Mouse (Mus musculus) regulatory T cell (primary cell): Measurements from ENCODE around the gene Zfyve27.

Experiments used
- in situ Hi-C: fragments of 300-600 bp; cut with MboI, MseI; formaldehyde crosslinking; loops from one replicate; pipeline ENCODE4 v1.15.1; 2025; ENCODE audit warnings: high pct_unique_total_duplicates

The Zfyve27 gene

DNA sequence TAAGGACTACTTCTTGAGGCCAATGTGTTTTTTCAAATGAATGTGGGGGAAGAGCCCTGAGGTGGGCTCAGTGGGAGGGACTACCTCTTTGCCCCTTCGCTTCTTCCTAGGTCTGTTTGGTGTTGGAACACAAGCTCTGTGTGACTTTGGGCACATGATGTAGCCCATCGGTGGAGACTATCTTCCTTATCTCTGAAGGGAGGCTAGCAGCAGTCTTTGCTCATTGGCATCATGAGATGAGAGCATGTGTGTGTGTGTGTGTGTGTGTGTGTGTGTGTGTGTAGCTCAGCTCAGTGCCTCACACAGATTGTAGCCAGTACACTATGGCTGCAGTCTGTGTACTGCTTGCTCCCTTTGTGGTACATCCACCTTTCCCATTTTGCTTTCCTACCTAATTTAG, 13.7 kb downstream of the Zfyve27 start:
- in situ Hi-C loops = no loop called here

DNA sequence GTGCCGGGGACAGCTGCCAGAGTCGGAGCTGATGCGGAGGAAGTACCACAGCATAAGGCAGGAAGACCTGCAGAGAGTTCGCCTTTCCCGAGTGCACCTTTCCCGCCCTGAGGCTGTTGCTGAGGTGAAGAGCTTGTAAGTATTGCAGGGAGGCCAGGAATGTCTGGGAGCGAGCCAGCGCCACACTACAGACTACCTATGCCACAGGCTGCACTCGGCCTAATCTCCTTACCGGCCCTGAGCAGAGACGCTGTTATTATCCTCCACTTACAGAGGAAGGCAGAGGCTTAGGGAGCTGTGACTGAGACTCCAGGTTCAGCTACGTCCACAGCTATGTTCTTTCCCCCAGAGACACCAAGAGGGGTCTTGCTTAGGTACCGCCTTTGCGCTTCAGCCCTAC, 15.6 kb downstream of the Zfyve27 start:
- in situ Hi-C loops = no loop called here

DNA sequence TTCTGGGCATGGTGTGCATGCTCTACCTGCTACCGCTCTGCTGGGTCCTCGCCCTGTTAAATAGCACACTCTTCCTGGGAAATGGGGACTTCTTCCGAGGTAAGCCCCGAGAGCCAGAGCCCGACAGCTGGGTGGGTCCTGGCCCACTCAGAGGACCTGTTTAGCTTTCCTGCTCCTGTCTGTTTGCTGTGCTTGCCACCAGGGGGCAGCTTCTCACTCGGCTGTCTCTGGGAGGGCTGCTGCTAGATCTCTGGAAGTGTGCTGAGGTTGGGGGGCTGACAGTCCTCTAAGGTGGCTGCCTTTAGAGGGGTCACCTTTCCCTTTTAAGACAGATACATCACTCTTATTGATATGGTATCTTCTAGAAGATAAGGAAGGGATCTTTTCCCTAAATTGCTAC, 18.9 kb downstream of the Zfyve27 start:
- in situ Hi-C loops = no loop called here

DNA sequence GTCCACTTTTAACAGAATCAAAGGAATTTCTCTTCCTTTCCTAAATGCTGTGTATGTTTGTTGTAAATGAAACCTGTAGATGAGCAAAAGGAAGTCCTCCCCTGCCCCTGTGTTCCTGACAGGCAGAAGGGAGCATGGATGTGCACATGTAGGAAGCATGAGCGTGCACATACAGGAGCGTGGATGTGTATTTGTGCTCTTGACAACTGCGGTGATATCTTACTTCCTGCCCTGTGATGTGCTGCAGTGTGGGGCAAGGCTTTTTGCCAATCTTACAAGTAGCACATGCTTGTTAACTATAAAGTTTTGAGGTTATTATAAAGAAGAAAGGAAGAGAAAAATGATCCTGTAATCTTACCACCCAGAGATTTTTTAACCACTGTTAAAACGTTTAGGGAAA, 26.0 kb downstream of the Zfyve27 start:
- in situ Hi-C loops = no loop called here

DNA sequence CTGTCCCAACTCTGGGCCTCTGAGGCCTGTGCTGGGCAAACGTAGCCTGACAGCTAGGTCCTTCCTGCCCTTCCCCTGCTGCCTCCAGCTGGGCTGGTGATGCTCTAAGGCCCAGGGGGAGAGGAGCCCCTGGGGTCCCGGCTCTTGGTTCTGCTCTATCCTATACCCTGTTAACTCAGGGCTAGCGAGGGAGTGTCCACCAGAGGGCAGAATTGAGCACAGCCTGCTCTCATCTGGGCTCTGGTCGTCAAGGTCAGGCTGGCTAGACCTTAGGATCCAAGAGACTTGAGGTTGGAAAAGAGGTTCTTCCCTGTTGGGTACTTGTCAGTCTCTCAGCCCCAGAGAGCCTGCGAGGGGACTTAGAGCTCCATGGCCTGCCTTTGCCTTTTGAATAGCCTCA, 26.7 kb downstream of the Zfyve27 start:
- in situ Hi-C loops = no loop called here

DNA sequence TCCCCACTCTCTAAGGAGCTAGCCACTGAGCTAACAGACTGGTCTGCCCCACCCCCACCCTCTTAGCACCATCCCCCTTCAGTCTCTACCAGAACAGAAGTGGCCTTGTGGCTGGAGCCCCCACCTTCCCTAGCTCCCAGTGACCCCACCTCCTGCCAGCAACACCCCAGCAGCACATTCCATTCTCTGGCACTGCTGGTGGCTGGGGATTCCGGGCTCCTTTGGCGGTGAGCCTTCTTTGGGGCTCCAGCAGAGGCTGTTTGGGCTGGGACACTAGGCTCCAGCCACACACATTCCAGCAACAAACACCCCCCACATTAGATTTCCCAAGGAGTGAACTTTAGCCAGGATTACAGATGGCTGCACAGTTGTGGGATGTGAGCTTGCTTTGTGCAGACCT, 29.6 kb downstream of the Zfyve27 start:
- in situ Hi-C loops = no loop called here

DNA sequence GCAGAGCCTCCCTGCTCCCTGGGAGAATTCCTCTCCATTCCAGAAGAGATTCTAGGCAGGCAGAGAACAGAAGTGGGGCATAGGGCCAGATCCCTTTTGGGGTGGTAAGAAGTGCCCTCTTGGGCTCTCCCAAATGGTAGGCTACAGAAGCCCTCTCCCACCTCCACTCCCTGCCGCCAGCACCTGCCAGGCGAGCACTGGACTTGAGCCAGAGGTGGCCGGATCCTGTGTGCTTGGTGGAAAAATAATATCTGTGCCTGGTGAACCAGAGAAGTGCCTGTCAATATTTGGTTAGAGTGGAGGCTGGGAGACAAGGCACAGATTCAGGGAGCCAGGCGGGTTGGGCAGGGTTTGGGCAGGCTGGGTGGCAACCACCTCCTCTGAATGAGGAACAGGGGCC, 32.6 kb downstream of the Zfyve27 start:
- in situ Hi-C loops = loop anchor here (5.0 kb wide), 1 partner anchor 76 kb away; no protein-coding TSS in a partner anchor

DNA sequence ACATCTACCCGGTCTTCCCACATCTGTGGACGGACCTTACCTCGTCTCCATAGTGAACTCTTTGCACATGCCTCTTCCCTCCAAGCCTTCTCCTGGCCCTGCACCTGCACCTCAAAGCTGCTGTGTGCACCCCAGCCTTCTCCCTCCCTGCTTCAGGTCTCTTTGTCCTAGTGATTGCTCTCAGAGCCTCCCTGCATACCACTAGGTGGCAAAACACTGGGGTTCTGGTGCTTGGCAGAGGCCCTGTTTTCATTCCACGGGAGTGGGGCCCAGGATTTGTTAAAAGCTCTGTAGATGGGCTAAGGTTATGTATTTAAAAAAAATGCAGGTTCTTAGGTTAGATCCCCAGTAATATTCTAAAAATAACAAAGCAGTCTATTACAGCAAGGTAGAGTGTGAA, 33.3 kb downstream of the Zfyve27 start:
- in situ Hi-C loops = loop anchor here (5.0 kb wide), 1 partner anchor 75 kb away; no protein-coding TSS in a partner anchor

DNA sequence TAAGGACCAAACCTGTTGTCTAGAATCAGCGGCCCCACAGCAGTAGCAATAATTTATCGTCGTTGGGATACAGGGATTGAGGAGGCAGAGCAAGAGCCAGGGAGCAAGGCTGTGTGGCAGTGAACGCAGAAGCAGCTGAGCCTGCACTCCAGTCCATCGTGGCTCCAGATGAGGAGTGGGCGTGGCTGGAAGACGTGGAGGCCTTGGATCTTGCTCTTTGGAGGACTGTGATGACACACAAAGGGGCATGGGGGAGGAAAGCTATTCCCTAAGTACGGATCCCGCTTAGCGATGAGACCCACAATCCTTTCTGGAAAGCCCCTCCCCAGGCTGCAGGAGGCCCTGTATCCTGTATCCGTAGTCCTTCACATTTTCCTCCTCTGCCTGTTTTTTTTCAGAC, 34.3 kb downstream of the Zfyve27 start:
- in situ Hi-C loops = loop anchor here (5.0 kb wide), 1 partner anchor 74 kb away; no protein-coding TSS in a partner anchor

DNA sequence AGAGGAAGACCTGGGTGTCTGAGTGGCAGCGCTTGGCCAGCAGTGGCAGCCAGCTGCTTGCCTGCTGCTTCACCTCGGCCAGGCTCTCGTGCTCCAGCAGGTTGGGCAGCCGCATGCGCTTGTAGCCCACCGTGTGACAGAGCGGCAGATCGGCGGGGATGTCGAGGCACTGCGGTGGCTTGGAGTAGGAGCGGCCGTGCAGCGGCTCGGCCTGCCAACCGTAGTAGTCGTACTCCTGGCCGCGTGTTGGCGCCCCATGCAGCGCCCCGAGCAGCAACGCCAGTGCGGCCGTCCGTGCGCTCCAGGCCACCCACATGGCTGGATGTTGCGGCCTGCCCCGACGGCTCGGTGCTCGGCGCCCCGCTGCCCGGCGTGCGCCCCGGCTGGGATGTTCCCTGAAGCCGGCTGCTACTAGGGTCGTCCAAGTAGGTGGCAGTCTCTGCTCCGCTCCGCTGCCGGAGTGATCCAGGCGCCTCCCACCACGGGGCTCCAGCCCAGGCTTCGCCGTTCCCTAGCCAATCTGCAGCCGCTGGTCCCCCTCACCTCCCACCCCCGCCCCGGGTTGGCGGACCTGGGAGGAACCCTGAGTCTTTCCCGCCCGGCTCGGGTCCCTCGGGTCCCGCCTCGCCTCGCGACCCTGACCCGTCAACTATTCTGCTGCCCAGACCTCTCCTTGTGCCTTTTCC, 38.1 kb downstream of the Zfyve27 start, which contains the start of gene Sfrp5:
Gene Sfrp5 (minus strand): TSS at position 557 of the 686 bp plus-strand sequence.
- in situ Hi-C loops = no loop called here

DNA sequence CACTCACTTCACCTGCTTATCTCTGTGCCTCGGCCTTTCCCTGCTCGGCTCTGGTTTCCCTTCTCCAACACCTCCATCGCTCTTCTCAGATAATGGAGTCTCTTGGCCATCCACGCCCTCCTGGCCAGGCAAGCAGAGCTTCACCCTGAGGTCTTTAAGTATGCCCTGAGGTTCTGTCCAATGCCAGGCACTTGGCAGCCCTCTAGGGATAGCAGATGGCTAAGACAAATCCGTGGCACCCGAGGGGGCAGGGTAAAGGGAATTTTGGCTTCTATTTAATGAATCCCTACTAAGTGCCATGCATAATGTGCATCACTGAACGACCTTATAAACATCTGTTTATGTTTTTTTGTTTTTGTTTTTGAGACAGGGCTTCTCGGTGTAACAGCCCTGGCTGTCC, 38.7 kb downstream of the Zfyve27 start:
- in situ Hi-C loops = no loop called here

DNA sequence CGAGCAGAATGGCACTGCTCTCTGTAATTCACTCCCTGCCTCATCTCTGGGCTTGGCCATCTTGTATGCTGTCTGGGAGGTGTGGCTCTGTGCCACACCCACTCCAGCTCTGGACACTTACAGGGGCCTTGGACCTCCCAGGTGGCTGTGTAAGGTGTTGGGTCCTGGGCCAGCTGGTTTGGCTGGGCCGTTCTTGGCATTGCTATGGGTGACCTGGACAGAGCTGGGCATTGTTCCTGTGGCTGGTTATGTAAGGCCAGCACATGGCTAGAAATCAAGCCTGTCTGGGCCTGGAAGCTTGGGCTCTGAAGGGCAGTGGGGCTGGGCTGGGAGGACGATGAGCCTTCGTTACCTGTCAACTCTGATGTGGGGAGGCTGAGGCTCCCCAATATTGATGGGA, 40.6 kb downstream of the Zfyve27 start:
- in situ Hi-C loops = no loop called here

DNA sequence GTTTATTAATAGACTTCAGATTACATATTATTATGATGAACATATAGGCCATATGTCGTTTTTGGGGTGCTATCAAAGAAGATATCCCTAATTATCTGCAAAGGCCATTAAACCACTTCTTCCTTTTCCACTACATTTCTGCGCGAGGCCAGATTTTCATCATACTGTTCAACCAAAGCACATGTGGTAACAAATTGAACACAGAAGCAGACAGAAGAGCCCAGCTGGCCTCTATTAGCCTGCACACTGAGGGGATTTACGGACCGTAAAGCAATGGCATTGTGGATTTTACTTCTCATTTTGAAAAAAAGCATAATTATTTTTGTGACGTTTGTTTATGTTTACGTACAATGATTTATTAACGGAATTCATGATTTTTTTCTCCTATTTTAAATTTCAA, 41.5 kb downstream of the Zfyve27 start:
- in situ Hi-C loops = no loop called here

DNA sequence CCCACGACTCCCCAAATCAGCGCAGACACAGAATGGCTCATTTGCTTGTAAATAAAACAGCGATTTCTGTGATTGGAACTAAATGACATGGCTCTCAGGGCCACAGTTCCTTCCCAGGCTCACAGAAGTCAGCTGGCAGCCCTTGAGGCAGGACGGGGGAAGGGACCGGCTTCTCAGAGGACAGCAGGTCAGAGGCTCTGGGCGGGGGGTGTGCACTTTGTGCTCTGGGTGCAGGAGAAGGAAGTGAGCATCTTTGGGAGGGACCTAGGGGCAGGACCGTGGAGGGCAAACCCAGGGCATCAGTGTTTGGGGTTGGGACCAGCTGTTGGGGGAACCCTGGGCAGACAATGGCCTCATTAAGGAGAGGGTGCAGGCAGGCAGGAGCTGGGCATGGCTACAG, 45.7 kb downstream of the Zfyve27 start:
- in situ Hi-C loops = no loop called here

DNA sequence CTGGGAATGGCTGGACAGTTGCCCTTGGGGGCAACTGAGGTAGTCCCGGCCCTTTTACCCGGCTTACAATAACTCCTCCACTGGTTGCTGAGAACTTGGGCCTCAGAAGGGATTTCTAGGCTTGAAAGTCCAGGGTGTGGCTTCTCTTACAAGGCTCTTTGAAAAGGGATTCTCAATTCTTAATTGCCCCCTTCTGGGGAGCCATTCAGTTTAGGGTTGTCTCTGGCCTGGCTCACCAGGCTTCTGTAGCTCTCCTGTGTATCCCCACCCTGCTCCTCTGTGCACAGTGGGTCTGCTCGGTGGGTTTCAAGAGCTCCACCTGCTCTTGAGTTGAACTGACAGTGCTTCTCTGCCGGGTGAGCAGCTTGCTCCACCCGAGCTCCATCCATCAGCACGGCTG, 46.2 kb downstream of the Zfyve27 start:
- in situ Hi-C loops = no loop called here

DNA sequence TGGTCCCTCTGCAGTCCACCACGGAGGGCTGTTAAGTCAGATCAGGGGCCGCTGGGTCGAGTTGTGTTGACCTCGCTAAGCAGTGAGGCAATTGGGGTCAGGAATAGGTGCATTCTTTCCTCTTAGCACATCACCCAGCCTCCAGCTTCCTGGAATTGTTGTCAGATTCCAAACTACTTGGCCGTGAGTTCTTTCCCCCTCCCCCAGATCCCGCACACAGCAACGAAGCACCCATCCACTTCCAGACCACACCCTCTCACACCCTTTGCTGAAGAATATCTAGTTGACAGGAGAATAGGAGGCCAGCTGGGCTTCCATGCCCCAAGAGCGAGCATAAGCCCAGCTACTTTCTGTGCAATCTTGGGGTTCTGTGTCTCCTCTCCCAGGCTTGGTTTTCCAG, 48.2 kb downstream of the Zfyve27 start:
- in situ Hi-C loops = no loop called here

DNA sequence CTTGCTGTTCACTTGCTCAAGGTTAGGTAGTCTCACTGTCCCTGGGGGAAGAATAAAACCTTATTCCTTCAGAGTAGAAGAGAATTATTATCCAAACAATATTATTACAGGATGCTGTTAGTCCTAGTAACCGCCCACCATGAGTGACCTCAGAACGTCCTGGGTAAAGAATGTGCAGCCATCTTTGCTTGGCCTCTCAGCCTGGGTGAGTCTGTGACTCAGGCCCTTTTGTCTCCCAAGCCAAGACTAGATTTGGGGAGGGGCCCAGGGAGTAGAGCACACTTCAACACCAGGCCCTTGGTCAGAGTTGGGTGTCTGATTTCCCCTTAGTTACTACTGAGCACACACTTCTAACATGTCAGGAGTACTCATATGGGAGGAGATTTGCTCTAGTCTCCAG, 50.9 kb downstream of the Zfyve27 start:
- in situ Hi-C loops = no loop called here

DNA sequence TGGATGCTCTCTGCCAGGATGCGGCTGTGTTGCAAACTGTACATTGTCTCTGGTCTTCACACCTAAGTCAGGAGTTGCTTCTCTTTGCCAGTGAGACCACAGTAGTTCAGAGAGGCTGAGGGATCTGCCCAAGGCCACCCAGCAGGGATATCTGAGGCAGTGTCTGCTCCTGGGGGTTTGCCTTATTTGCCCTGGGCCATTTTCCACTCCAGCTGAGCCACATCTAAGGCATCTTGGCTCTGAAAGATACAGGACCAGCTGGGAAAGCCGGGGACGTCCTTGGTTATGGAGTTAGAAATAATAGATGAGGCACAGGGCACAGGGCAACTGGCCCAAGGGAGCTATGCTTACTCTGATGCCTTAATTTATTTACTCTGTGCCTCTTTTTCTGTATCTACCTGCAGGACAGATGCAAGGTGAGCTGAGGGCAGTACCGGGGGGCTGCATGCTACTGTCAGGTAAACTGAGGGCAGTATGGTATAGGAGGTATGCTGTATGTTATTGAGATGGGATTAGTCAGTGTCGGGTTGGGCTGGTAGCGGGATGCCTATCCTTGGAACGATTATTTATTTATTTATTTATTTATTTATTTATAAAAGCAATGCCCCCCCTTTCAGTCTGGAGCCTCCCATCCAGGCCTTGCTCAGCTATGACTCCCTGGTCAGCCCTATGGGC, 53.1 kb downstream of the Zfyve27 start:
- in situ Hi-C loops = no loop called here

DNA sequence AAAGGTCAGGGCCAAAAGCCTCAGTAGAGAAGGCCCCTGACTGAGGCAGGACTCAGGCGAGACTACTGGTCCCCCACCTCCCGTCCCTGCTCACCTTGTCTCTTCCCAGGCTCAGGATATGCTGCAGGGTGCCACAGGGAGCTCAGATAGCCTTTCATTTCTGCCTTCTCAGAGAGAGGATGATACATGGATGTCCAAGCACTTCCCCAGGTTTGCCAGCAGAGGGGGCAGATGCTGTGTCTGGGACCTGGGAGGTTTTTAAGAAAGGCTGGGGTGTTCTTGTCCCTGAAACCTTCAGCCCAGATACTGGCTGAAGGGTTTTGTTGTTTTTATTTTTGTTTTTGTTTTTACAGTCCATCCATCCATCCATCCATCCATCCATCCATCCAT, 53.6 kb downstream of the Zfyve27 start:
- in situ Hi-C loops = no loop called here

DNA sequence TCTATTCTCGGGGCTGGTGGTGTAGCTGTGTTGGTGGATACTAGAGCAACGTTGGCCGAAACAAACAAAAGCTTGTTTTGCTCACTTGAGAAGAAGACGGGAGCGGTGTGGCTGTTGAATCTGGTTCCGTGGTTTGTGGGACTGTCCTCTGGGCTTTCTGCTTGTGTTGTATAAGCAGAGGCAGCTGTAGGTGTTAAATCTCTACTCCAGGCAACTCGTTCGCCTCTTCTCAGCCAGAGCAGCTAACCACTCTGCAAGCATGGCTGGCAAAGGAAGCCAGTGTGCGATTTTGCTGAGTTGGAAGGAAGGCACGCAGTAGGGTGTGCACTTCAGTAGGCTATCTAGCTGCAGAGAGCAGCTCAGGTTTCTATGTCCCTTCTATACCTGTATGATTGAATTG, 62.7 kb downstream of the Zfyve27 start:
- in situ Hi-C loops = loop anchor here (25.0 kb wide), 1 partner anchor 1761 kb away; the partner anchor contains the start of gene Cpn1

DNA sequence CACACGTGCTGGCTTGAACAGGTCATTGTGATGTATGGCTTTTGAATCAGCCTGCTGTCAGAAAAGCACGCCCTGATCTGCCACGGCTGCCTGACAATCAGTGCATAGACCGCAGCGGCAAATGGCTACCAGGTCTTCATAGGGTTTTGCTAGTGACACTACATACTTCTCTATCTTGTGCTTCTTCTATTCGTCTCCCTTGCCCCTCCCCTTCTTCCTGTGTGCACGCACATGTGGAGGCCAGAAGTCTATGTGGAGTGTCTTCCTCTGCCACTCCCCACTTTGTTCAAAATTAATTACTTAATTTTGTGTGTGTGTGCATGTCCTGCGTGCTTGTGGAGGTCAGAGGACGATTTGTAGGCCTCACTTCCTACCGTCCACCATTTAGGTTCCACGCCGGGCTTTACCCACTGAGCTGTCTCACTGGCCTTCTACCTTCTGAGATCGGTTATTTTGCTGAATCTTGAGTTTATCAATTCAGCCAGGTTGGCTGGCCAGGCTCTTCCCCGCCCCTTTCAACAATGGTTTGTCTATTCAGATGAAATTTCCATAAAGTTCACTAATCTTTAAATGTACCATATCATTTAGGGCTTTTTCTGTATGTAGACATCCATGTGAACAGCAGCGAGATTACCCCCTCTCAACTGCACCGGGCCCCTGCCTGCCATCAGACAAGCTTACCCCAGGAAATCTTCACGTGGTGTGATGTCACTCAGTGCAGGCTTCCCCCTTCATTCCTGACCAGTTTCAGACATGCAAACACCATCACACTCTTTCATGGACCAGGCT, 65.9 kb downstream of the Zfyve27 start:
- in situ Hi-C loops = loop anchor here (25.0 kb wide), 1 partner anchor 1758 kb away; the partner anchor contains the start of gene Cpn1

DNA sequence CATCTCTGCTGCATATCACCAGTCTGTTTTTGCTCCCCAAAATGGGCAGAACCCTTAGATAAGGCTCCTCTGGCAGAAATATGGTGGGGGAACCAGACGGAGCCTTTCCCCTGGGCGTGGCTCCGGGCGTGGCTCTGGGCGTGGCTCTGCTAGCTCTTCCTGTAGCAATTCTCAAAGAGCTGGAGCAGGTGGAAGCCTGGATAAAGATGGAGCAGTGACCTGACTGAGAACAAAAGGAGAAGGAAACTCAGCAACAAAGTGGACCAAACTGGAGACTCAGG, 66.5 kb downstream of the Zfyve27 start:
- in situ Hi-C loops = loop anchor here (25.0 kb wide), 1 partner anchor 1757 kb away; the partner anchor contains the start of gene Cpn1
